Mouse (Mus musculus): ENCODE results near the gene Prdx4. TPM values are rescaled to one million over a fixed set of nuclear protein-coding genes. Genes with fewer than 3 reads are reported as not detected.

The Prdx4 gene
- total and polyA plus RNA-seq, 3 experiments, result 22.6 to 25.7 (median 25.1) TPM

DNA sequence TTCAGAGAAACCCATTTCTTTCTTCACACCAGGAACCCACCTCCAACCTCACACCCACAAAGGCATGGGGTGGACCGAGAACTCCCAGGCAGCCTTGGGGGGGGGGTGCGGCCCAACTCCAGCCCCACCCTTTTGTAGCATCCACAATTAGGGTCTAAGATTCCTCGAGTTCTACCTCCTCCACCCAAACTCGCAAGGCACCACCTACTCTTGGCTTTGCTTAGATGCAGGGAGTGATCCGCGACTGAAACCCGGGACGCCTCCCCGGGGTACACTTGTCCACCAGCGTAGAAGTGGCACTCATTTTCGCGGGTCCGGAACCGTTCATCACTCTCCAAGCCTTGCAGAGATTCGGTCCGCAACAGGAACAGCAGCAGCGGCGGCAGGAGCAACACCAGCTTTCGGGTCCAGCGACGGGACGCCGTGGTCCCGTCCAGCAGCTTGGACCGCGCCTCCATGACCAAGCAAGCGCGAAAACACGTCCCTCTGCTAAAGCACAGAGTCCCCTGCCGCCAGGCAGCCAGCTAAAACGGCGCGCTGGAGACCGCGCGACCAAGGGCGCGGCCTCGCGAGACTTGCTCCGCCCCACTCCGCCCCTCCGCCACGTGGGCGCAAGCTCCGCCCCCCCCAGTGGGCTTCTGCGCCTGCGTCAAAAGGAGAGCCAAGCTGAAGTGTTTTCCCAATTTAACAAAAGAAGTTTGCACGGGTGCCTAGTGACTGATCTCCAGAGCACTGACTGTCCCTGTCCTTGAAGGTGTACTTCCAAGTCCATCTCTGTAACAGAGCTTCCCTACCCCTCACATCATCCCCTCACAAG is 2.4 kb downstream of the Prdx4 start:
- Histone ChIP-seq H3K9ac (ENCODE audit: low read depth, low read length) (peak overlapping the region; percentile 74), H3K79me2 (replicated peaks; ENCODE audit: control insufficient read depth, insufficient read depth, low read length) (no peaks in the 10 kb centered on the region), H3K27me3 (ENCODE audit: control insufficient read depth, insufficient read depth, low read length) (no peaks in the 10 kb centered on the region), H3K36me3 (ENCODE audit: control insufficient read depth, insufficient read depth, low read length) (no peaks in the 10 kb centered on the region), H3K27ac (peak overlapping the region; percentile 55), H3K4me3 (peak overlapping the region; percentile 58), H3K4me1 (ENCODE audit: control insufficient read depth, insufficient read depth, low read length) (no peaks in the 10 kb centered on the region)
- intact Hi-C loops (cut with DNase I), result no loop called here
- DNase-seq, result peak; percentile 85 to 88
- WGBS, result 11% methylated on average over 49 of the region's 49 CpGs
- TF ChIP-seq POLR2A (IDR thresholded peaks at IDR 0.05; ENCODE audit: insufficient read depth, low read depth, low read length) (peak; percentile 70), EP300 (IDR thresholded peaks at IDR 0.05; ENCODE audit: insufficient read depth, low read depth, low read length) (no peak), CTCF (IDR thresholded peaks at IDR 0.05) (no peak)

DNA sequence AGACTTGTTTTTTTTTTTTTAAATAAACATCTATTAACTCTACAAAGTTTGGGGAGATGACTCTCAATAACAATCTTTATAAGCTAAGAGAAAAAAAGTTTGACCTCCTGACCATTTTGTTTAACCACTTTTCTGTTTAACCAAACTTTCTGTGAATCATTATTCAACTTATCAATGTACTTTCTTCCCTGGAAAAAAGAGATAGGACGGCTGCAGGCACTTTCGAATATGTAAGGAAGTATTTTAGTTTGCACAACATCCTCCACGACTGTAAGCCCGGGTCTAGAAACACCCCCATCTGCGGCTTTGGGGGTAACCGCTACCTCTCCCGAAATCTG is 3.0 kb downstream of the Prdx4 start:
- no peak overlapping the region; the same call in 1 of the 2 replicates for H3K27ac ChIP-seq
- WGBS, result 19% methylated on average over 7 of the region's 7 CpGs
- no peaks in the 10 kb centered on the region for H3K27me3 ChIP-seq (ENCODE audit: control insufficient read depth, insufficient read depth, low read length)

GRCm38 (mm10) chrX:155318005-155318404 is 22.5 kb downstream of the Prdx4 start:
- intact Hi-C loops (cut with DNase I), result loop anchor here (1.0 kb wide), 1 partner anchor 174 kb away; no protein-coding TSS in a partner anchor

More for the DNA sequence above, 3.0 kb downstream of the Prdx4 start:
- Histone ChIP-seq H3K36me3 (ENCODE audit: control insufficient read depth, insufficient read depth, low read length) (no peaks in the 10 kb centered on the region), H3K4me3 (peak overlapping the region; percentile 58), H3K79me2 (replicated peaks; ENCODE audit: control insufficient read depth, insufficient read depth, low read length) (no peaks in the 10 kb centered on the region), H3K4me1 (ENCODE audit: control insufficient read depth, insufficient read depth, low read length) (no peaks in the 10 kb centered on the region), H3K9ac (ENCODE audit: low read depth, low read length) (peak overlapping the region; percentile 74)
- intact Hi-C loops (cut with DNase I), result no loop called here
- DNase-seq, result no peak
- no peak for TF ChIP-seq CTCF (IDR thresholded peaks at IDR 0.05)
- no peak for TF ChIP-seq POLR2A (IDR thresholded peaks at IDR 0.05; ENCODE audit: insufficient read depth, low read depth, low read length)
- TF ChIP-seq EP300 (IDR thresholded peaks at IDR 0.05; ENCODE audit: insufficient read depth, low read depth, low read length), result no peak

DNA sequence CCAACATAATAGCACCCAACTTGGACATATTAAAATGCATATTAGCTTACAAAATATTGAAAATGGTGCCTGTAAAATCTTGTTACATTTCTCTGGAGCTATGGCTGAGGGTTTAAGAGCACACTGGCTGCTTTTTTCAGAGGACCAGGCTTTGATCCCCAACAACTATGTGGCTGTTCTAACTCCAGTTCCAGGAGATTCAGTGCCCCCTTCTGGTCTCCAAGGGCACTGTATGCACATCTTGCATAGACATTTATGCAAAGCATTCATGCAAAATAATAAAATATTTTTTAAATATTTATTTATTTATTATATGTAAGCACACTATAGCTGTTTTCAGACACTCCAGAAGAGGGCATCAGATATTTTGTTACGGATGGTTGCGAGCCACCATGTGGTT is 34.2 kb downstream of the Prdx4 start:
- Histone ChIP-seq H3K79me2 (replicated peaks; ENCODE audit: control insufficient read depth, insufficient read depth, low read length) (no peaks in the 10 kb centered on the region), H3K27me3 (ENCODE audit: control insufficient read depth, insufficient read depth, low read length) (no peaks in the 10 kb centered on the region), H3K27ac (no peak overlapping the region), H3K9ac (ENCODE audit: low read depth, low read length) (no peak overlapping the region), H3K4me1 (ENCODE audit: control insufficient read depth, insufficient read depth, low read length) (no peaks in the 10 kb centered on the region), H3K4me3 (no peak overlapping the region), H3K36me3 (ENCODE audit: control insufficient read depth, insufficient read depth, low read length) (no peaks in the 10 kb centered on the region)
- TF ChIP-seq CTCF (IDR thresholded peaks at IDR 0.05) (peak; percentile 54), POLR2A (IDR thresholded peaks at IDR 0.05; ENCODE audit: insufficient read depth, low read depth, low read length) (no peak)
- intact Hi-C loops (cut with DNase I), result no loop called here
- 96% methylated on average over 2 of the region's 2 CpGs for WGBS
- DNase-seq, result no peak

More at GRCm38 (mm10) chrX:155318005-155318404, 22.5 kb downstream of the Prdx4 start:
- Histone ChIP-seq H3K9ac (ENCODE audit: low read depth, low read length) (no peak overlapping the region), H3K27me3 (ENCODE audit: control insufficient read depth, insufficient read depth, low read length) (no peaks in the 10 kb centered on the region), H3K4me1 (ENCODE audit: control insufficient read depth, insufficient read depth, low read length) (no peaks in the 10 kb centered on the region), H3K79me2 (replicated peaks; ENCODE audit: control insufficient read depth, insufficient read depth, low read length) (no peaks in the 10 kb centered on the region), H3K4me3 (no peak overlapping the region), H3K27ac (no peak overlapping the region), H3K36me3 (ENCODE audit: control insufficient read depth, insufficient read depth, low read length) (no peaks in the 10 kb centered on the region)
- DNase-seq, result no peak
- 37% methylated on average over 4 of the region's 4 CpGs for WGBS
- TF ChIP-seq EP300 (IDR thresholded peaks at IDR 0.05; ENCODE audit: insufficient read depth, low read depth, low read length) (no peak), CTCF (IDR thresholded peaks at IDR 0.05) (peak; percentile 85), POLR2A (IDR thresholded peaks at IDR 0.05; ENCODE audit: insufficient read depth, low read depth, low read length) (no peak)

GRCm38 (mm10) chrX:155280427-155281044 is 60.0 kb downstream of the Prdx4 start:
- Histone ChIP-seq H3K9ac (ENCODE audit: low read depth, low read length) (no peak overlapping the region), H3K27ac (no peak overlapping the region), H3K36me3 (ENCODE audit: control insufficient read depth, insufficient read depth, low read length) (no peaks in the 10 kb centered on the region), H3K79me2 (replicated peaks; ENCODE audit: control insufficient read depth, insufficient read depth, low read length) (no peaks in the 10 kb centered on the region), H3K4me1 (ENCODE audit: control insufficient read depth, insufficient read depth, low read length) (no peaks in the 10 kb centered on the region), H3K4me3 (no peak overlapping the region), H3K27me3 (ENCODE audit: control insufficient read depth, insufficient read depth, low read length) (no peaks in the 10 kb centered on the region)
- 21% methylated on average over 1 of the region's 1 CpGs for WGBS
- TF ChIP-seq CTCF (IDR thresholded peaks at IDR 0.05) (no peak), EP300 (IDR thresholded peaks at IDR 0.05; ENCODE audit: insufficient read depth, low read depth, low read length) (no peak), POLR2A (IDR thresholded peaks at IDR 0.05; ENCODE audit: insufficient read depth, low read depth, low read length) (no peak)
- intact Hi-C loops (cut with DNase I), result no loop called here
- no peak for DNase-seq

DNA sequence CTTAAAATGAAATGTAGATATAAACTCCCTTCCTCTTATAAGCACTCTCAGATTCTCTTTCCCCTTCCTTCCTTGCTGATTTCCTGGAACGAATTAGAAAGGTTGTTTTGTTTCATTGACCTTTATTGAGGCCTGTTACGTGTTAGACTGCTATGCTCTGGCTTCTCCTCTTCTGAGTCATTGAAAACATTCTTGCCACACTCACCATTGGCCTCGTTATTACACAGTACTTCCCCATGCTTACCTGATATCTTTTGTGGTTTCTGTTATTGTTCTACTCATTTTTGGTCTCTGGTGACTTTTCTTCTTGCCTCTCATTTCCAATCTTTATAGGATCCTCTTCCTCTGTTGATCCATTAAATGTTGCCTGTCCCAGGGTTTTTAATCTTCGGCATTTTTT is 62.1 kb downstream of the Prdx4 start:
- Histone ChIP-seq H3K27ac (no peak overlapping the region), H3K4me1 (ENCODE audit: control insufficient read depth, insufficient read depth, low read length) (no peaks in the 10 kb centered on the region), H3K9ac (ENCODE audit: low read depth, low read length) (no peak overlapping the region), H3K4me3 (no peak overlapping the region), H3K36me3 (ENCODE audit: control insufficient read depth, insufficient read depth, low read length) (no peaks in the 10 kb centered on the region), H3K79me2 (replicated peaks; ENCODE audit: control insufficient read depth, insufficient read depth, low read length) (no peaks in the 10 kb centered on the region), H3K27me3 (ENCODE audit: control insufficient read depth, insufficient read depth, low read length) (no peaks in the 10 kb centered on the region)
- TF ChIP-seq EP300 (IDR thresholded peaks at IDR 0.05; ENCODE audit: insufficient read depth, low read depth, low read length), result no peak
- no peak for TF ChIP-seq CTCF (IDR thresholded peaks at IDR 0.05)
- no peak for TF ChIP-seq POLR2A (IDR thresholded peaks at IDR 0.05; ENCODE audit: insufficient read depth, low read depth, low read length)
- intact Hi-C loops (cut with DNase I), result no loop called here
- DNase-seq, result no peak
- 66% methylated on average over 4 of the region's 4 CpGs for WGBS

Other genes with a start within 250 kb of the Prdx4 start
- gene Magea2, start 247.1 kb downstream of the Prdx4 start, total RNA-seq (2021), result not detected
- gene Magea2, start 247.1 kb downstream of the Prdx4 start, polyA plus RNA-seq (2012; rRNA removed), result not detected in 2 replicates
- gene Cldn34b2, start 212.3 kb downstream of the Prdx4 start, total RNA-seq (2021), result not detected
- not detected in 2 replicates for gene Cldn34b2, start 212.3 kb downstream of the Prdx4 start, polyA plus RNA-seq (2012; rRNA removed)
- 10 to 100 TPM; 29.2 to 31.7 TPM for gene Sat1, start 124.3 kb downstream of the Prdx4 start, total RNA-seq (2021)
- 22.1 and 32.3 TPM in 2 replicates for gene Sat1, start 124.3 kb downstream of the Prdx4 start, polyA plus RNA-seq (2012; rRNA removed)
- gene Acot9, start 78.3 kb downstream of the Prdx4 start, total RNA-seq (2021), result 10 to 100 TPM; 24.0 to 26.1 TPM
- 11.5 and 21.1 TPM in 2 replicates for gene Acot9, start 78.3 kb downstream of the Prdx4 start, polyA plus RNA-seq (2012; rRNA removed)

Data from heart, adult 2 months (tissue).